Mouse (Mus musculus) midbrain, embryonic 11.5 days (tissue): ENCODE data around the gene Mcrip2. TPM values are rescaled to one million over a fixed set of nuclear protein-coding genes. Genes with fewer than 3 reads are reported as not detected.
A peak's percentile ranks its signal among the peaks of the same experiment; 100 is the strongest.

Experiments
- ATAC-seq: fragments of 200-750 bp; cut with Nextera tagmentation; 2 replicates; pipeline ENCODE4 v1.8.0; 2017; ENCODE audit warnings: moderate TSS enrichment, moderate library complexity; ENCODE audit not compliant: low FRiP score
- DNase-seq: peaks from one replicate; pipeline ENCODE4 v3.0.0; 2015; ENCODE audit warnings: low spot score; ENCODE audit errors: missing footprints
- H3K27ac ChIP-seq: fragments of 300-500 bp; sonication (generic); 2 replicates; pipeline ENCODE4 v1.5.1; 2014; ENCODE audit warnings: low read depth, low read length
- H3K27me3 ChIP-seq: fragments of 300-500 bp; sonication (generic); 2 replicates; pipeline ENCODE4 v1.6.1; 2014; ENCODE audit warnings: mild to moderate bottlenecking, low read length, moderate library complexity, mixed read lengths; ENCODE audit not compliant: control insufficient read depth, insufficient read depth
- H3K36me3 ChIP-seq: fragments of 300-500 bp; sonication (generic); 2 replicates; pipeline ENCODE4 v1.6.1; 2014; ENCODE audit warnings: mild to moderate bottlenecking, low read length, moderate library complexity, mixed read lengths; ENCODE audit not compliant: control insufficient read depth, insufficient read depth
- H3K4me1 ChIP-seq: fragments of 300-500 bp; sonication (generic); 2 replicates; pipeline ENCODE4 v1.6.1; 2014; ENCODE audit warnings: low read length; ENCODE audit not compliant: control insufficient read depth, insufficient read depth
- H3K4me2 ChIP-seq: fragments of 300-500 bp; sonication (generic); 2 replicates; pipeline ENCODE4 v1.6.1; 2014; ENCODE audit warnings: mild to moderate bottlenecking, moderate library complexity
- H3K4me3 ChIP-seq: fragments of 300-500 bp; sonication (generic); 2 replicates; pipeline ENCODE4 v1.5.1; 2014; ENCODE audit warnings: low read depth, low read length
- H3K9ac ChIP-seq: fragments of 300-500 bp; sonication (generic); 2 replicates; pipeline ENCODE4 v1.6.1; 2014; ENCODE audit warnings: low read length
- H3K9me3 ChIP-seq: fragments of 300-500 bp; sonication (generic); 2 replicates; pipeline ENCODE4 v1.6.1; 2016; ENCODE audit warnings: low read length; ENCODE audit not compliant: control insufficient read depth
- WGBS: fragments of 180-500 bp; shearing (Covaris S2); extraction: QIAGEN DNeasy Blood & Tissue Kit; methylation state at CpG from one replicate; pipeline ENCODE4 v1.1.7; 2014; 5-methylcytosine and 5-hydroxymethylcytosine counted together
- polyA plus RNA-seq: library from polyadenylated mRNA; unstranded; fragments of >200 nt; fragmentation: Nextera tagmentation; extraction: Ambion mirVana; gene quantifications from 2 replicates; pipeline ENCODE4 v1.2.1, GENCODE M21; 2014

Mcrip2 gene
- polyA plus RNA-seq, 1 experiment from 2014 or later = 7.0 TPM

- H3K36me3 ChIP-seq = no peaks in the 10 kb centered on the region
- no peaks in the 10 kb centered on the region for H3K9me3 ChIP-seq
- H3K4me1 ChIP-seq = peaks cover 31% of the 10 kb centered on the region
- no peak overlapping the region for H3K9ac ChIP-seq
- H3K4me3 ChIP-seq = no peak overlapping the region
- H3K27me3 ChIP-seq = no peaks in the 10 kb centered on the region
- H3K4me2 ChIP-seq = no peak overlapping the region
- H3K27ac ChIP-seq = no peak overlapping the region
- DNase-seq (peak; percentile 79), ATAC-seq (no peak)
- 96% methylated on average over 3 of the region's 3 CpGs for whole genome bisulfite sequencing
Observed at GRCm38 (mm10) chr17:25883824-25884223, 15.3 kb upstream of the Mcrip2 start.

DNA sequence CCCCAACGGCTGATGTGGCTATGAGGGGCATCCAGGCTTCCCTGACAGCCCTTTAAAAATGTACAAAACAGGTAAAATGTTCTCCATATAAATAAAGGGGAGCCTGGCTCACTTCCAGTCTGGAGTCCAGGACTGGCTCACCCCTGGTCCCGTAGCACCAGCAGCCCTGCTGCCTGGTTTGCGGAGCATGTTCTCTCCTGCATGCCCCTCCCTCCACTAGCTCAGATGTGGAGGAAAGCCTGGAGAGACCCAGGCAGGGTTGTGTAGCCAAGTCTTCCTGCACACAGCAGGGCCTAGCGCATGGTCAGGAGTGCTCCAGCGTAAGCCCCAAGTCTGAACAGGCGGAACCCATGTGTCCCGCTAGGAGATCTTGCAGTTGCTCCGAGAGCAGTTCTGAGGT is 14.7 kb upstream of the Mcrip2 start:
- WGBS = 76% methylated on average over 8 of the region's 8 CpGs
- H3K27ac ChIP-seq = no peak overlapping the region
- no peak for ATAC-seq

GRCm38 (mm10) chr17:25882306-25882705 is 13.7 kb upstream of the Mcrip2 start:
- WGBS = 27% methylated on average over 5 of the region's 5 CpGs

More for the DNA sequence above, 14.7 kb upstream of the Mcrip2 start:
- no peaks in the 10 kb centered on the region for H3K27me3 ChIP-seq
- H3K9me3 ChIP-seq = no peaks in the 10 kb centered on the region
- peaks cover 31% of the 10 kb centered on the region for H3K4me1 ChIP-seq
- H3K36me3 ChIP-seq = no peaks in the 10 kb centered on the region
- no peak overlapping the region for H3K4me2 ChIP-seq
- peak; percentile 77 for DNase-seq
- no peak overlapping the region for H3K9ac ChIP-seq
- no peak overlapping the region for H3K4me3 ChIP-seq

GRCm38 (mm10) chr17:25881691-25882090 is 13.1 kb upstream of the Mcrip2 start:
- Histone ChIP-seq H3K9ac (peak overlapping the region; percentile 33), H3K27me3 (no peaks in the 10 kb centered on the region), H3K4me2 (no peak overlapping the region), H3K27ac (peak overlapping the region; percentile 72), H3K4me1 (peaks cover 31% of the 10 kb centered on the region), H3K9me3 (no peaks in the 10 kb centered on the region), H3K36me3 (no peaks in the 10 kb centered on the region), H3K4me3 (no peak overlapping the region)
- DNase-seq (no peak), ATAC-seq (no peak)
- 6% methylated on average over 4 of the region's 4 CpGs for WGBS

More at GRCm38 (mm10) chr17:25882306-25882705, 13.7 kb upstream of the Mcrip2 start:
- H3K4me3 ChIP-seq = no peak overlapping the region
- H3K36me3 ChIP-seq = no peaks in the 10 kb centered on the region
- peaks cover 31% of the 10 kb centered on the region for H3K4me1 ChIP-seq
- H3K27ac ChIP-seq = peak overlapping the region; percentile 72
- DNase-seq (peak; percentile 91), ATAC-seq (no peak)
- no peaks in the 10 kb centered on the region for H3K27me3 ChIP-seq
- H3K4me2 ChIP-seq = no peak overlapping the region
- H3K9ac ChIP-seq = peak overlapping the region; percentile 30; the same call in 1 of the 2 replicates
- H3K9me3 ChIP-seq = no peaks in the 10 kb centered on the region

DNA sequence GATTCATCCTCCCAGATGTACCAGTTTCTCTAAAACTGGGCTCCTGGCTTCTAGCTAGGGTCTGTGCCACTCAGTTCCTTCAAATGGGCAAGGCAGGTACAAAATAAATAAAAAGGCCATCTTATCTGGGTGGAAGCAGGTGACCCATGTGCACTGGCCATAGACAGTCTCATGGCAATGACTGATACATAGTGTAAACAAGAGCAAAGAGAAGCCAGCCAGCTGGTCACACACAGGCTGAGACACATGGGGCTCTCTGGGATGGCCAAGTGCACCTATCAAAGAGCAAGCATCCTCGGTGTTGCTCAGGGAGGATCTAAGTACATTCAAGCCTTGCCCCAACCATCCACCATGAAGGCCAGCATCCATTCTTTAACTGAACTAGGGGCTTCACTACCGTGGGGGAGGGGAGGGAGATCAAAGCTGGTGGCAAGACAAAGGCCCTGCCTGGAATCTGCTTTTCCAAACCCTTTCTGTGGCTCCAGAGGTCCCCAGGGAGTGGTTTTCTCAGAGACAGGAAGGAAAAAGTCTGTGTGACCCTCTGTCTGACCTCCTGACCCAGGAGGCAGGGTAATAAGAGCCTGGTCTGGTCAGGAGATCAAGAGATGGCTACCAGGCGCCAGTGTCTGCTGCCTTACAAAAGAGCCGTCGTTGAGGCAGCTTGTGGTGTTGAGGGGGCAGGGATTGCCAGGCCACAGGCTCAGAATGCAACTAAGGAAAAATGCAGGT is 12.5 kb upstream of the Mcrip2 start:
- 0 out of 2 replicates have a peak overlapping the region, but pooled peaks have one; percentile 16 for H3K4me2 ChIP-seq
- H3K27me3 ChIP-seq = no peaks in the 10 kb centered on the region
- no peak overlapping the region for H3K4me3 ChIP-seq
- H3K27ac ChIP-seq = peak overlapping the region; percentile 72
- DNase-seq = peak; percentile 94
- H3K36me3 ChIP-seq = no peaks in the 10 kb centered on the region
- WGBS = 4% methylated on average over 5 of the region's 5 CpGs
- H3K4me1 ChIP-seq = peaks cover 37% of the 10 kb centered on the region
- no peaks in the 10 kb centered on the region for H3K9me3 ChIP-seq
- peak overlapping the region; percentile 33; the same call in 1 of the 2 replicates for H3K9ac ChIP-seq
- no peak for ATAC-seq

DNA sequence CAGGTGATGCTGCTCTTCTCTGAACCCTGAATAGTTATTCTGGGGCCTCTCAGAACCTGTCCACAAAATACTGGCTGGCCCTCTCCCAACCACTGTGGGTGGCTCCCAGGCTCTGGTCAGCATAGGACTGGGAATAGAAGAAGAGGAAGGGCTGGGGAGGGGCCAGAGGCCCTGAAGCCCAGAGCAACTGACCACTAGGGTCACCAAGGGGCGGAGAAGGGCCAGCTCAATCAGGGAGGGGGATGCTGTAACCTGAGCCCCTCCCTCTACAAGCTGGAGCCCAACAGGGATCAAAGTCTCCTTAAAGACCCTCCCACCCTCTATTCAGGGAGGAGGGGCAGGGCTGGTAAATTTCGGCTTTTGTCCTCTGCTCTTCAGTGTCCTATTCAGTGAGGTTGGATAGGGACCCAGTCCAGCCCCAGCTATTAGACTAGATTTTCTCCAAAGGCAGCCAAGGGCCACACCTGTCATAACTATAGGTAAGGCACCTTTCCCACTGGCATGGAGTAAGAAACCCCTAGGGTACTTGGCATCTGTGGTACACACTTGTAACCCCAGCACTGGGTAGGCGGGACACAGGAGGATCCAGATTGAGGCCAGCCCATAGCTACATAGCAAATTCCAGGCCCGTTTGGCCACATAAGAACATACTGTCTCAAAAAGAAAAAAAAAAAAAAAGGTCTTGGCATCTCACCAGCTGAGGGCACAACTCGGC is 11.8 kb upstream of the Mcrip2 start, which contains the start of gene Wfikkn1:
TSS of gene Wfikkn1 (minus strand) at position 663 of the 715 bp plus-strand sequence.
- ATAC-seq = no peak
- DNase-seq = peak; percentile 88
- Histone ChIP-seq H3K27ac (peak within 1 kb of the TSS; percentile 72), H3K27me3 (no peaks in the 10 kb centered on the region), H3K4me3 (no peak within 1 kb of the TSS), H3K4me1 (peaks cover 40% of the 10 kb centered on the region), H3K9me3 (no peaks in the 10 kb centered on the region), H3K9ac (peak within 1 kb of the TSS; percentile 33), H3K36me3 (no peaks in the 10 kb centered on the region), H3K4me2 (0 out of 2 replicates have a peak within 1 kb of the TSS, but pooled peaks have one; percentile 16)
- WGBS = 20% methylated on average over 5 of the region's 5 CpGs

GRCm38 (mm10) chr17:25879750-25880149 is 11.2 kb upstream of the Mcrip2 start:
- H3K27ac ChIP-seq = 0 out of 2 replicates have a peak overlapping the region, but pooled peaks have one; percentile 44
- peak overlapping the region; percentile 16; the same call in 1 of the 2 replicates for H3K9ac ChIP-seq
- WGBS = 62% methylated on average over 8 of the region's 8 CpGs
- no peaks in the 10 kb centered on the region for H3K27me3 ChIP-seq
- no peak overlapping the region for H3K4me2 ChIP-seq
- no peak overlapping the region for H3K4me3 ChIP-seq
- H3K36me3 ChIP-seq = no peaks in the 10 kb centered on the region
- H3K9me3 ChIP-seq = no peaks in the 10 kb centered on the region
- peaks cover 40% of the 10 kb centered on the region for H3K4me1 ChIP-seq
- peak; percentile 83 for DNase-seq
- no peak for ATAC-seq

DNA sequence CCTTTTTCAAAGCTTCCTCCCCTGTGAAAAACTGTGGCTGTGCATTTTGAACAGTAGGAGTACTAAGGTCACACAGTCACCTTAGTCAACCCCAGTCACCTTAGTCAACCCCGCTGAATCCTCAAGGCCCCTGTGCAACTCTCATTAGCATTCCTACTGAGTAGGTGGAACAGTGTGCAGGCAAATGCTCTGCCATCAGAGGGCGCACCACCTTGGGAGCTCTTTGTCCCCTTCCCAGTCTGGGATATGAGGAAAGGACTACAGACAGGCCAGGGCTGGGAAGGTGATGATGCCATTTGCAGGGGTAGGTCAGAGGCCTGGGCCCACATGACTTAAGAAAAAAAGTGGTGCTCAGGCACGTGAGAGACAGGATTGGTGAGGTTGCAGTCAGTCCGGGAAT is 10.7 kb upstream of the Mcrip2 start:
- Histone ChIP-seq H3K9me3 (no peaks in the 10 kb centered on the region), H3K27ac (no peak overlapping the region), H3K36me3 (no peaks in the 10 kb centered on the region), H3K27me3 (no peaks in the 10 kb centered on the region), H3K4me1 (peaks cover 41% of the 10 kb centered on the region), H3K9ac (no peak overlapping the region), H3K4me2 (no peak overlapping the region), H3K4me3 (no peak overlapping the region)
- WGBS = 28% methylated on average over 4 of the region's 4 CpGs
- ATAC-seq = no peak
- DNase-seq = peak; percentile 92
